Mouse (Mus musculus): Measurements from ENCODE around the gene Fhit.
A peak's percentile ranks its signal among the peaks of the same experiment; 100 is the strongest.
"Not testable (repeated sequence)": the region's sequence is repeated elsewhere in the genome, so short reads cannot be mapped to it uniquely, and the experiment has no call there.

Fhit gene

GRCm38 (mm10) chr14:10917893-10918803 is 243.7 kb downstream of the Fhit start:
- peak; percentile 7 to 11 for DNase-seq

- no peak for DNase-seq
Observed at GRCm38 (mm10) chr14:10908011-10908410, 253.8 kb downstream of the Fhit start.

- DNase-seq = no peak
Observed at GRCm38 (mm10) chr14:10882759-10883158, 279.1 kb downstream of the Fhit start.

DNA sequence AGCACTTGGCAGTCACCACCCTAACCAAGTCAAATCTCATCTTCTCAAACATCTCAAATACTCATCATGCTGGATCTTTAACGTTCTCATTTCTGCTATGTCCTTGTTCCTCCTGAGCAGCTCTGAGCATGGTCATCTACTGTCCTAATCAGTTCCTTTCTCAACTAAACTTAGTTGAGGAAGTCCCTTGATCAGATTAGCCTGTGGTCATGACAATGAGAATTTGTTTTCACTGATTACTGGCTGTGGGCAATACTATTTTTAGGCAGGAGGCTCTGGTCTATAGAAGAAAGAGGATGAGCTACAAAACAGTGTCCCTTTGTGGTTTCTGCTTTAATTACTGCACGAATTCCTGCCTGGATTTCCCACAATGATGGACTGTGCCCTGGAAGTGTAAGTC is 281.1 kb downstream of the Fhit start:
- no peak for DNase-seq

DNA sequence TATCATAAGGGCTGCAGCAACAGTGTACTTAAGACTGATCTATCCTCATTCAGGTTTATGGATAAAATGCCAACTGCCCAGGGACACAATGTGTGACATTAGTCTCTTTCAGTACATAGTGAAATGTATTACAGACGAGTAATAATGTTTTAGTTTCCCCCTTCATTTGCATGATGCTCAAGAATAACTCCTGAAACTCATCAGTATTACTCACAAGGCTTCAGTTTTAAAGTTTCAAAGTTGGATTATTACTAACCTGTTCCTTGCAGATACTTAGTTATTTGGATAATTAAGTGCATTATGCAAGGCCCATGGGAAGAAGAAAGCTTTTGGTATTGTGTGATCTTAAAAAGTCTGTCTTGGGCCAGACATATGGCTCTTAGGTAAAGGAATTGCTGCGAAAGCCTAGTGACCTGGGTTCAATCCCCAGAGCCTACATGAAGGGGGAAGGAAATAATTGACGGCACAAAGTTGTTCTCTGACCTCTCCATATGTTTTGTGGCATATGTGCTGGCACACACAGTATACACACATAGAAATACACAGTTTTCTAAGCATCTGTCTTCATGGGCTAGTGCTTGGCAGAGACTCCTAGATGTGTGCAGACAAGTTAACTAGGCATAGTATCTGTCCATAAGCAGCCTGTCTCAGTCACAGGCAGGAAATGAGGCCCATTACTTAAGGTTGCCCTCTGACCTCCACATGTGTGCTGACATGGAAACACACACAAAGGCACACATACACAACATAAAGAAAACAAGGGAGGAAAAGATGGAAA is 287.1 kb downstream of the Fhit start:
- no peak for DNase-seq

DNA sequence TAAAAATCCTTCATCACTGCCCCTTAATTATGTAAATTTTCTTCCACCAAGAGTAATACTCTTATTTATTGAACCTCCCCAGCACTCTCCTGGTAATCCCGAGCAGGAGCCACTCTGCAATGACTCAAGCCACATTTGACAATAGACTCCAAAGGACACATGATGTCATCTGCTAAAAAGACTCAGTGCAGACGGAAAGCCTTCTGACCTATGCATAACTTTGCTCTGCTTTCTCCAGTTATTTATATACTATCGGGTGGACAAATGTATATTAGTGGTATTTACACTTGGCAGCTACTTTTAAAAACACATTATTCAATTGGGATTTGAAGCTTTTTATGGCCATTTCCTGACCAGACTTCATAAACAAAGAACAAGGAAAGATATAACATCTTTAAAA is 304.2 kb downstream of the Fhit start:
- DNase-seq = no peak

GRCm38 (mm10) chr14:10851936-10852335 is 309.9 kb downstream of the Fhit start:
- DNase-seq = no peak

- no peak for DNase-seq
Observed at GRCm38 (mm10) chr14:10836001-10836400, 325.8 kb downstream of the Fhit start.

DNA sequence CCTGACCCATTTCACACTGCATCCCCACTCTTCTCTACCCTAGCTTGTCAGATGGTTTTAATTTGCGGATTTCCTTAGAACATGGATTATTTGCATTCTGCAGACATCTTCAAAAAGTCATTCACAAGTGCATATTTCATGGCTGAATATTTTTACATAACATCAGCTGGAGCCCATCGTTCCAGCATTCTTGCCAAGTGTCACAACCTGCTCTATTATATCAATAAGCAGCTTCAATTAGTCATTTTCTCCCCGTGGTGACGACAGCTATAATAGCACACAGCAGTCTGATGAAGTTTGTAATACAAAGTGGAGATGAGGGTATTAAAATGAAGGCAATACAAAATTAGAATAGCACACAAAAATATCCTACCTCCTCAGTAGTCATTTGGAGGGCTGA is 337.0 kb downstream of the Fhit start:
- no peak for DNase-seq

GRCm38 (mm10) chr14:10813551-10813950 is 348.3 kb downstream of the Fhit start:
- no peak for DNase-seq

DNA sequence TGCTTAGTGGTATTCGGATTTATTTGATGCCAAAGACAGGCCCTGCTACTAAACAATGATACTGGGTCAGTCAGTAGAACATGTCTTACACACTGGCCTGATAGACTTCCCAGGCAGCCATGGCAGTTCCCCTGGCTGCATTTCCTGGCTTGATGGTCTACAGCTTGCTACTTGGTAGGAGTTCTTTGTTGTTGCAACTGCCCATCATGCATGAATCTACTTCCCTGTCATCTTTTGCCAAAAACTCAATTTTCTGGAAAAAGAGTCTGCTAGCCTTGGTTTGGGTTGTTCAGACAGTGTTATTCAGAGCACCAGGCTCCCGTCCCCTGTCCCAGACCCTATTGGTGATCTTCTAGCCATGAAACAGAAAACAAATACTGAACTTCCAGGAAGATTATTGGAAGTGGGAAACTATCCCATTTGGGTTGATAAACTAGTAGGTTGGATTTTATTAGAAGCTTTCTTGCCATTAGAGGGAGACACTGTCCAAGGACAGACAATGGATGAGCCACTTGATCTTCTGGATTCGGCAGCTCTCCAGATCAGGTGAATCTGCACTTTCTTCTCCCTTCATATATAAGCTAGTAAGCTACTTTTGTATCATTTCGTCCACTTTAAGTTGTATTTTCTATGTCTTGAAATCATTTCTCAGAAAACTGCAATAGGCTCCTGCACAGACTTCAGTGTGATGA is 363.2 kb downstream of the Fhit start:
- DNase-seq = peak; percentile 59 to 75

- no peak for DNase-seq
Observed at GRCm38 (mm10) chr14:10797595-10797994, 364.2 kb downstream of the Fhit start.

DNA sequence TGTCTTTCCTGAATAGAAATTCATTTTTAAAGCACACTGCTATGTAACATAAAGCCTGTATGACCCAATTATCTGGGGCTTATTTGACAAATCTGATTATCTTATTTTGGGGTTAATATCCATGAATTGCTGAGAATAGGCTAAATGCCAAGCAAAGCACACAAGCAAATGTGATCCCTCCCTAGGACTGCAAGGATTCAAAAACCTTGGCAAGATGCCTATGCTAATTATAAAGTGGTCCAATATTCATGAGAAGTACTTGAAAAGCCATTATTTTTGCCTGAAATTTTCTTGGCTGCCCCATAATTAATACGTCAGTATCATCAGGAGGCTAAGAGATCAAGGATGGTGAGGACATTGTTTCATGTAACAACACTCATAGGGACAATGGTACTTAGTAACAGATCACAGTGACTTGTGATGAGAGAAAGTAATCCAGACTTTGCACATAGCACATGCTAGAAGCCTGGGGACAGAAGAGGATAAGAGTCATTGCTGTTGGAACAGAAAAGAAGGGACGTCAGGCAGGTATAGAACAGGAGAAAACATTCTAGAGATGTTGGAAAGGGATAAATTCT is 366.2 kb downstream of the Fhit start:
- DNase-seq = no peak

DNA sequence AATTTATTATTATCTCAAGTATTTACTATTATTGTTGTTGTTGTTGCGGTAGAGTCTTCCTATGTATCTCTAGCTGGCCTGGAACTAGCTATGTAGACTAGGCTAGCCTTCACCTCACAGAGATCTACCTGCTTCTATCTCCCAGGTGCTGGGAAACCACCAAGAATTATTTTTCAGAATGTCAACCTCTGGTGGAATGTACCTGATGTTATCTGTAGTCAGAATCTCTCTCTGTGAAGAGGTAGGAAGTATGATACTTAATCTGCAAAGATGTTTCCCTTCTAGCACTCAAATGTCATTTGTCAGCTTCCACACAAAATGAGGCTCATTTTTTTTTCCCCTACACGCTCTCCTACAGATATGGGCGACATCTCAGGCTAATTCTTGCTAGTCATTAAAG is 377.9 kb downstream of the Fhit start:
- DNase-seq = no peak

- DNase-seq = no peak
Observed at GRCm38 (mm10) chr14:10778721-10779120, 383.1 kb downstream of the Fhit start.

DNA sequence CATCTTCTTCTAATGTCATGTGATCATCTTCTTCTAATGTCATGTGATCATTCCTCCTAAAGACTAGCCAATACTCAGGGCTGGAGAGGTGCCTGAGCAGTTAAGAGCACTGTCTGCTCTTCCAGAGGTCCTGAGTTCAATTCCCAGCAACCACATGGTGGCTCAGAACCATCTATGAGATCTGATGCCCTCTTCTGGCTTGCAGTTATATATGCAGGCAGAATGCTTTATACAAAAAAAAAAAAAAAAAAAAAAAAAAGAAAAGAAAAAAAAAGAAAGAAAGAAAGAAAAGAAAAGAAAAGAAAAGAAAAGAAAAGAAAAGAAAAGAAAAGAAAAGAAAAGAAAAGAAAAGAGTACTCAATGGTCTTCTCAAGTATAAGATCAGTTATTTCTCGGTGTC is 407.0 kb downstream of the Fhit start:
- DNase-seq = not testable (repeated sequence)

- DNase-seq = no peak
Observed at GRCm38 (mm10) chr14:10738076-10738475, 423.8 kb downstream of the Fhit start.

- DNase-seq = peak; percentile 5 to 18
Observed at GRCm38 (mm10) chr14:10722525-10722924, 439.3 kb downstream of the Fhit start.

GRCm38 (mm10) chr14:10712916-10713315 is 448.9 kb downstream of the Fhit start:
- peak in 1 of 2 experiments; percentile 2 for DNase-seq

DNA sequence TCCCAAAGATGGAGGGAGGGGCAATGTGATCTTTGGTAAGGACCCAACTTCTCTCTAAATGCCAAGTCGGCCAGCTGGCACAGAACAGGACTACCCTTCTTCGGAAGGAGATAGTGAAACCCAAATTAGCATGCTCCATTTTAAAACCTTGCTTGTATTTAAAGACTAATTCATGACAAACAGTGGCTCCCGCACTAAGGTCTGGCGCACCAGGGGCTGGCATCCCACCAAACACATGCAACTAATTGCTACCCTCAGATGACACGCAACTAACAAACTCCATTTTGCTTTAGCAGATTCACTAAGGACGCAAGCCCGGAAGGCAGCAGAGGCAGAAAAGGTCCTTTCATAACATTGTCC is 449.3 kb downstream of the Fhit start:
- peak; percentile 19 to 22 for DNase-seq

DNA sequence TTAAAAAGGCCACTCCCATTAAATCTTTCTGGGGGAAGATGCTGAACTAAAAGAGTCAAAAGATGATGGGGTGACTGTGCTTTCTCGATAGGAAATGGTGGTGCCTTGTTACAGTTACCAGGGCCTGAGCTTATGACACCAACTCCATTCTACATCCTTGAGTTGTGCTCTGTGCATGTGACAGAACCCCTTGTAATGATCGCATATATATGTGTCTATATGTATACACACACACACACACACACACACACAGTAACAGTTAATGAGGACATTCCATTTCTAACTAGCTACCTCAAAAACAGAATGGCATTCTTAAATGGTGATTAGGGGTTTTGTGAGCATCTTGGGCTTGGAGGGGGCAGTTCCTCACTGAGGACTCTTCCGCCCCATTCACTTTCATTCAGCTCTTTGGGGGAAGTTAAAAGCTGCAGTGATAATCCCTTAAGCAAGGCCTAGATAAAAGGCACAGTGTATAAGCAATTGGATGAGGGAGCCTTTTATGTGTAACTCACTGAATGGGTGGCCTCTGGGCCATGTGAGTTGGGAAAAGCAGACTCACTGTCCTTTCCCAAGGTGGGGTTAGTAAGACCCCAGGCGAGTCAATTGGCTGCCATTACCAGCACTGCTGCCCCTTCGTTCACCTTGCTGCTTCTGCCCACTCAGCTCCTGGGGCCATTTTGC is 449.9 kb downstream of the Fhit start:
- no peak for DNase-seq

GRCm38 (mm10) chr14:10710796-10711311 is 451.0 kb downstream of the Fhit start:
- no peak for DNase-seq
